Mouse (Mus musculus): ENCODE results near the gene Dedd2. TPM values are rescaled to one million over a fixed set of nuclear protein-coding genes. Genes with fewer than 3 reads are reported as not detected.
"Not testable (repeated sequence)": the region's sequence is repeated elsewhere in the genome, so short reads cannot be mapped to it uniquely, and the experiment has no call there.

The Dedd2 gene
- 11.0 and 12.5 TPM in 2 replicates for polyA plus RNA-seq (2015; fragmentation: Nextera tagmentation; extraction: Ambion mirVana)

- WGBS: 9% methylated on average over 20 of the region's 20 CpGs
- Histone ChIP-seq H3K4me3 (peak within 1 kb of the TSS; percentile 63), H3K27me3 (no peaks in the 10 kb centered on the region), H3K9ac (peak within 1 kb of the TSS; percentile 85), H3K9me3 (replicated peaks) (no peaks in the 10 kb centered on the region), H3K36me3 (ENCODE audit: poor library complexity, severe bottlenecking) (peaks cover 23% of the 10 kb centered on the region), H3K4me1 (peaks cover 37% of the 10 kb centered on the region), H3K27ac (peak within 1 kb of the TSS; percentile 86), H3K4me2 (peak within 1 kb of the TSS; percentile 97)
- ATAC-seq: no peak; the same call in 1 of the 2 replicates
Measured at GRCm38 (mm10) chr7:25220457-25221101, at the start of gene Dedd2. TSS of gene Dedd2 (minus strand) at chr7:25220615.

DNA sequence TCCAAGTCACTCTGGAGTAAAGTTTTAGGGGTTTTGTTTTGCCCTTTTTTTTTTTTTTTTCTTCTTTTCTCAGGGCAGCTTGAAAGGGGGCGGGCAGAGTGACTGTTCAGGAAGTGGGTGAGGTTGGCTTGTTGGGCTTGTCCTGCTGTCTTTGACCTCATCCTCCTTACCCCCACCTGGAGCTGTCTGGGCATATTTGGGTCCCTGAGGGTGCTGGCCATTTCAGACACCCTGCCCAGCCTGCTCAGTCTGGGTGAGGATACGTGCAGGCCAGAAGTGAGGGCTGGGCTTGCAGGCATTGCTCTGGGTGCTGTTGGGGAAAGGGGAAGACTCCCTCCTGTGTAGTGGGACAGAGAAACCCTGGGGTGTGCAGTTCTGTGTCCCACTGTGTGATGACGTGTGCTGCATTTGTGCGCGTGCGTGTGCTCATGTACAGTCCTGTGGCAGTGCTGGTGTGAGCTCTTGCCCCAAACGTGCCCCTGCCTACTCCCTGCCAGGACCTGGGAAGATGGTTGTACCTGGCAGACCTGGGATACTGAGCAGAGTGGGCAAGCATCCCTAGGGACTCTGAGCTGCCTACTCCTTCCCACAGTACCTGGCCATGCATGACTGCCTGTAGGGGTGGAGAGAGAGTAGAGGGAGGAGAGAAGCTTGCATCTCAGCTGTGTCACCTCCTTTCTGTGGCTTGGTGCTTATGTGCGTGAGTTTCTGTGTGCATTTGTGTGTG lies 49.3 kb upstream of the Dedd2 start:
- H3K27me3 ChIP-seq: no peaks in the 10 kb centered on the region
- peak overlapping the region; percentile 74 for H3K4me3 ChIP-seq
- 88% methylated on average over 8 of the region's 8 CpGs for WGBS
- no peaks in the 10 kb centered on the region for H3K9me3 ChIP-seq (replicated peaks)
- H3K27ac ChIP-seq: no peak overlapping the region
- H3K36me3 ChIP-seq (ENCODE audit: poor library complexity, severe bottlenecking): peaks cover 38% of the 10 kb centered on the region
- H3K9ac ChIP-seq: peak overlapping the region; percentile 82
- ATAC-seq: no peak
- peak overlapping the region; percentile 85 for H3K4me2 ChIP-seq
- peaks cover 41% of the 10 kb centered on the region for H3K4me1 ChIP-seq

DNA sequence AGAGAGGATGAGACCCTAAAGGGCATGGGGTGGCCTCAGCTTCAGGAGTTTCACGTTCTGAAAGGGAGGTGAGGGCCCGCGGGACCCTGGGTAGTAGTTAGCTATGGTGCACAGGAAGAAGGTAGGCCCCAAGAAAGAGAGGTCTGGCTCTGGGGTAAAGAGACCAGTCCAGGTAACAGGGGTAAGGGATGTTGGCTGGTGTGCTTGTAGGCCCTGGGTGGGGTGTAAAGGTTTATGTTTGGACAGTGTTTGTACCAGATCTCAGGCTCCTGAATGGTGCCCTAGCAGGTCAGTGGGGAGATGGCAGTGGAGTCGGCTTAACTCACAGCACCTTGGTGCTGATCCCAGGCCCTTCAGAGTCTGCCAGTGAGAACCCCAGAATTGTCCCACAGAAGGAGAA lies 48.6 kb upstream of the Dedd2 start:
- no peaks in the 10 kb centered on the region for H3K9me3 ChIP-seq (replicated peaks)
- 51% methylated on average over 4 of the region's 4 CpGs for WGBS
- peak overlapping the region; percentile 85 for H3K4me2 ChIP-seq
- no peaks in the 10 kb centered on the region for H3K27me3 ChIP-seq
- no peak for ATAC-seq
- peaks cover 35% of the 10 kb centered on the region for H3K4me1 ChIP-seq
- H3K9ac ChIP-seq: peak overlapping the region; percentile 82
- H3K4me3 ChIP-seq: peak overlapping the region; percentile 74
- H3K27ac ChIP-seq: peak overlapping the region; percentile 78; the same call in 1 of the 2 replicates
- peaks cover 36% of the 10 kb centered on the region for H3K36me3 ChIP-seq (ENCODE audit: poor library complexity, severe bottlenecking)

GRCm38 (mm10) chr7:25268588-25268987 lies 48.2 kb upstream of the Dedd2 start:
- Histone ChIP-seq H3K4me3 (peak overlapping the region; percentile 74), H3K27me3 (no peaks in the 10 kb centered on the region), H3K27ac (peak overlapping the region; percentile 78), H3K9ac (peak overlapping the region; percentile 82), H3K9me3 (replicated peaks) (no peaks in the 10 kb centered on the region), H3K4me1 (peaks cover 31% of the 10 kb centered on the region), H3K4me2 (peak overlapping the region; percentile 85), H3K36me3 (ENCODE audit: poor library complexity, severe bottlenecking) (peaks cover 31% of the 10 kb centered on the region)
- no peak for ATAC-seq
- WGBS: 5% methylated on average over 7 of the region's 7 CpGs

DNA sequence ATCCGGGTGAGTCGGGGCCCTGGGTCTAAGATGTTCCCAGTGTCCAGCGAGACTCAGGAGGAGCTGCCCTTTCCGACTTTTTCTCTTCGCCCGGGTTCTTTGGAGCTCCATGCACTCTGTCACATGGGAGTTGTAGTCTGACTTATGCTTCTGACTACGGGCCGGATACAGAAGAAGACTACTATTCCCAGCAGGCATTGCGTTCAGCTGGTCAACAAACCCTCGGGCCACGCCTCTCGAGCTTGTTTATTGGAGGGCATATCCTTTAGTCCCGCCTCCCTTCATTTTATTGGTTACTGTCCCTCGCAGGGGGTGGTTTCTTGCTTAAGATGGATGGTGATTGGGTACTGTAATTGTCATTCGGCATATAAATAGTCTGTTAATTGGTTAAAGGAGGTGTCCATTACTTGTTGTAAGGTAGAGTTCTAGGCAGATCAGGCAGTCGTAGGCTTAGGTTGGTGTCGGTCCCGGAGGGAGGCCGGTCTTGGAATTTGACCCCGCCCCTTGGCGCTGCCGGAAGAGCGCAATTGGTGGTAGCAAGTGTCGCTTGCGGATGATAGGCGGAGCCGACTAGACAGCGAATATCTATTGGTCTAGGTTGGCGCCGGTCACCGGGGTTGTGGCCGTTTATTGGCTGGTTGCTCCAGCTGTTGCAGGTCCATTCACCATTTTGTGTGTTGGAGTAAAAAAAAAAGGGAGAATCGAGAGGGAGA lies 47.5 kb upstream of the Dedd2 start:
- Histone ChIP-seq H3K9ac (peak overlapping the region; percentile 82), H3K4me1 (peaks cover 26% of the 10 kb centered on the region), H3K4me2 (peak overlapping the region; percentile 85), H3K9me3 (replicated peaks) (no peaks in the 10 kb centered on the region), H3K36me3 (ENCODE audit: poor library complexity, severe bottlenecking) (peaks cover 25% of the 10 kb centered on the region), H3K27me3 (no peaks in the 10 kb centered on the region), H3K27ac (peak overlapping the region; percentile 78), H3K4me3 (peak overlapping the region; percentile 74)
- ATAC-seq: peak; percentile 97
- WGBS: under 1% methylated on average over 33 of the region's 33 CpGs

GRCm38 (mm10) chr7:25267301-25267750 lies 46.9 kb upstream of the Dedd2 start, which contains the start of gene Cic:
TSS of gene Cic (plus strand) at chr7:25267704.
- H3K4me1 ChIP-seq: peaks cover 26% of the 10 kb centered on the region
- H3K9me3 ChIP-seq (replicated peaks): no peaks in the 10 kb centered on the region
- WGBS: under 1% methylated on average over 29 of the region's 29 CpGs
- no peaks in the 10 kb centered on the region for H3K27me3 ChIP-seq
- peak within 1 kb of the TSS; percentile 85 for H3K4me2 ChIP-seq
- ATAC-seq: peak; percentile 84
- H3K4me3 ChIP-seq: peak within 1 kb of the TSS; percentile 74
- H3K36me3 ChIP-seq (ENCODE audit: poor library complexity, severe bottlenecking): peaks cover 19% of the 10 kb centered on the region
- H3K27ac ChIP-seq: peak within 1 kb of the TSS; percentile 78
- peak within 1 kb of the TSS; percentile 82 for H3K9ac ChIP-seq

GRCm38 (mm10) chr7:25266180-25266962 lies 46.0 kb upstream of the Dedd2 start:
- Histone ChIP-seq H3K27me3 (no peaks in the 10 kb centered on the region), H3K4me1 (peaks cover 26% of the 10 kb centered on the region), H3K9me3 (replicated peaks) (no peaks in the 10 kb centered on the region), H3K27ac (no peak overlapping the region), H3K4me2 (peak overlapping the region; percentile 60), H3K9ac (no peak overlapping the region), H3K36me3 (ENCODE audit: poor library complexity, severe bottlenecking) (peaks cover 9% of the 10 kb centered on the region), H3K4me3 (0 out of 2 replicates have a peak overlapping the region, but pooled peaks have one; percentile 74)
- 89% methylated on average over 8 of the region's 8 CpGs for WGBS
- no peak for ATAC-seq

GRCm38 (mm10) chr7:25265743-25266142 lies 45.3 kb upstream of the Dedd2 start:
- 92% methylated on average over 5 of the region's 5 CpGs for WGBS
- H3K36me3 ChIP-seq (ENCODE audit: poor library complexity, severe bottlenecking); ATAC-seq; H3K9ac ChIP-seq; H3K4me3 ChIP-seq; H3K4me2 ChIP-seq; H3K27me3 ChIP-seq; H3K27ac ChIP-seq; H3K9me3 ChIP-seq (replicated peaks): not testable (repeated sequence)
- peaks cover 26% of the 10 kb centered on the region for H3K4me1 ChIP-seq

DNA sequence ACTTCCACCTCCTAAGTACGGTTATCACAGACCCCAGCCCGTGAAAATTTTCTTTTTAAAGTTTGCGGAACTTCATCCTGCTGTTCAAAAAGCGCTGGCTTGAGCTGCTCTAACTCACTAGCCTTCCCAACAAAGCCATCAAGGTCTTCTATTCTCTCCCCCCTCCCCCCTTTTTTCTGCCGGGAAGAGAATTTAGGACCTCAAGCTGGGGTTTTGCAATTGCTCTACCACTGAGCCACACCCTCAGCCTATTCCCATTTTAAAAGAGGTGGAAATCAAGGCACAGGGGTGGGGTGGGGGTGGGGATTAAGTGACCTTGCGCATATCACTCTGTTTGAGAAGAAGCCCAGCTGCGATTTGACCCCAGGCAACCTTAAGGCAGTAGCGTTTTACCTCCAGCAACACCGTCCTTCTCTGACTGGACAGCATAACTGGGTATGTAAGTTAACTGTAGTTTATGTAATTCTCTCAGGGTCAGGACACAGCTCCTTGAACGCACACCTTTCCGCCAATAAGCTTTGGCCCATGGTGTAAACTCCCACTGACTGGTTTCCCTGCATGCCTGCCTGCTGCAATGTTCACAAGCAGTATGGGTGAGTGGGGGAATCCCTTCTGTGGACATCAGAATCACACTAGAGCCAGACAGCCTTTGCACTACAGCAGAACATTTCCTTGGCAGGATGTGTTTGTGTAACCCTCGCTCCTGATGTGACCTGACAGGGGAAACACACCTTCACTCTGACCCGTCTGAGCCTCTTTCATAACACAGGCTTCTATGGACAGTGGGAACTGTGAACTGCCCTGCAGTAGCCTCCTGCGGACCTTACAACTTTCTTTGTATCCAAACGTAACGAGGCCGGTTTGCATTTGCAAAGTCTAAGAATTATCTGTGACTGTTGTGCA lies 43.8 kb upstream of the Dedd2 start:
- no peak for ATAC-seq
- H3K9me3 ChIP-seq (replicated peaks): no peaks in the 10 kb centered on the region
- 23% methylated on average over 17 of the region's 17 CpGs for WGBS
- H3K9ac ChIP-seq: no peak overlapping the region
- peaks cover 12% of the 10 kb centered on the region for H3K4me1 ChIP-seq
- no peak overlapping the region for H3K27ac ChIP-seq
- H3K36me3 ChIP-seq (ENCODE audit: poor library complexity, severe bottlenecking): no peaks in the 10 kb centered on the region
- H3K27me3 ChIP-seq: no peaks in the 10 kb centered on the region
- H3K4me2 ChIP-seq: no peak overlapping the region
- H3K4me3 ChIP-seq: no peak overlapping the region

DNA sequence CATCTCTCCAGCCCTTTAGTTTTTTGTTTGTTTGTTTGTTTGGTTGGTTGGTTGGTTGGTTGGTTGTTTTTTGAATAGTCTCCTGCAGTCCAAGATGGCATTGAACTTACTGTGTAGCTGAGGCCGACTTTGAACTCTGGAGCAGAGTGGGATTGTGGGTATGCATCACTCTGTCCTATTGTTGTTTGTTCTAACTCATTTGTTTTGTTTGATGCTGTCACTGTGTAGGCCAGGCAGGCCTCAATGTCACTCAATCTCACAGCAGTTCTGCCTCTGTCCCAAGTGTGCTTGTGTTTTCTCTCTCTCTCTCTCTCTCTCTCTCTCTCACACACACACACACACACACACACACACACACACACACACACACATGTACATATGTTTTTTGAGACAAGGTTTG lies 41.5 kb upstream of the Dedd2 start:
- H3K27me3 ChIP-seq: no peaks in the 10 kb centered on the region
- no peak overlapping the region for H3K9ac ChIP-seq
- H3K9me3 ChIP-seq (replicated peaks): no peaks in the 10 kb centered on the region
- H3K27ac ChIP-seq: no peak overlapping the region
- peaks cover 4% of the 10 kb centered on the region; the same call in 1 of the 2 replicates for H3K4me1 ChIP-seq
- H3K4me2 ChIP-seq: no peak overlapping the region
- no peaks in the 10 kb centered on the region for H3K36me3 ChIP-seq (ENCODE audit: poor library complexity, severe bottlenecking)
- 81% methylated on average over 1 of the region's 1 CpGs for WGBS
- no peak overlapping the region for H3K4me3 ChIP-seq
- ATAC-seq: no peak

All from forebrain, embryonic 13.5 days (tissue).